Mouse (Mus musculus): ENCODE data around the gene Kif3a. TPM values are rescaled to one million over a fixed set of nuclear protein-coding genes. Genes with fewer than 3 reads are reported as not detected.

Gene Kif3a
- polyA plus RNA-seq, 1 experiment: 0.37 TPM

- TF ChIP-seq TAL1 (IDR thresholded peaks at IDR 0.05; ENCODE audit: low read length) (no peak), GATA1 (IDR thresholded peaks at IDR 0.05; ENCODE audit: low read length) (no peak)
- H3K36me3 ChIP-seq (ENCODE audit: control insufficient read depth): peaks cover 2% of the 10 kb centered on the region
- H3K27me3 ChIP-seq (ENCODE audit: control insufficient read depth): no peaks in the 10 kb centered on the region
- H3K4me3 ChIP-seq (replicated peaks): no peak overlapping the region
- no peaks in the 10 kb centered on the region for H3K9me3 ChIP-seq (ENCODE audit: control insufficient read depth, low read length)
- peaks cover 32% of the 10 kb centered on the region for H3K4me1 ChIP-seq (ENCODE audit: control insufficient read depth)
These were observed 38.4 kb downstream of the Kif3a start for GRCm38 (mm10) chr11:53605609-53606008.

GRCm38 (mm10) chr11:53609231-53609630 lies 42.1 kb downstream of the Kif3a start:
- Histone ChIP-seq H3K4me1 (ENCODE audit: control insufficient read depth) (peaks cover 42% of the 10 kb centered on the region), H3K4me3 (replicated peaks) (no peak overlapping the region), H3K36me3 (ENCODE audit: control insufficient read depth) (no peaks in the 10 kb centered on the region), H3K27me3 (ENCODE audit: control insufficient read depth) (no peaks in the 10 kb centered on the region), H3K9me3 (ENCODE audit: control insufficient read depth, low read length) (peaks cover 3% of the 10 kb centered on the region; the same call in 1 of the 2 replicates)
- no peak; the same call in 1 of the 2 replicates for TF ChIP-seq GATA1 (IDR thresholded peaks at IDR 0.05; ENCODE audit: low read length)
- no peak for TF ChIP-seq TAL1 (IDR thresholded peaks at IDR 0.05; ENCODE audit: low read length)

DNA sequence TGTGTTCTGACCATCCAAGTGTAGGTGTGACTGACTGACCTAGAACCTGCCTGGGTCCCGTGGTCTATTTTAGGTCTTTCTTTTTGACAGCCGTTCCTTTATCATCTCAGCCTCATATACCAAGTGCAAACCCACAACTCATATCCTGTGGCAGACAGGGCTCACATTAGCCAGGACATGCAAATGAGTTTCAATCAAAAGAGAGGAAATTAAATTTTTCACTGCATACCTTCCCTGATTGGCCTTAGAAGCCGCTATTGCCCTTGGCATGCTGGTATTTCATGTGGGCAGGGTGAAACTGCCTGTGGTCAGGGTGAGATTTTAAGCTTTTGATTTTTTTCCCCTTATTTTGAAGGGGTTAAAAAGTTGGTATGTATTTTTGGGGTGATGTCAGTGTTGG lies 42.5 kb downstream of the Kif3a start:
- TF ChIP-seq GATA1 (IDR thresholded peaks at IDR 0.05; ENCODE audit: low read length) (no peak), TAL1 (IDR thresholded peaks at IDR 0.05; ENCODE audit: low read length) (no peak)
- Histone ChIP-seq H3K4me1 (ENCODE audit: control insufficient read depth) (peaks cover 47% of the 10 kb centered on the region), H3K4me3 (replicated peaks) (no peak overlapping the region), H3K9me3 (ENCODE audit: control insufficient read depth, low read length) (peaks cover 3% of the 10 kb centered on the region; the same call in 1 of the 2 replicates), H3K36me3 (ENCODE audit: control insufficient read depth) (no peaks in the 10 kb centered on the region), H3K27me3 (ENCODE audit: control insufficient read depth) (no peaks in the 10 kb centered on the region)

DNA sequence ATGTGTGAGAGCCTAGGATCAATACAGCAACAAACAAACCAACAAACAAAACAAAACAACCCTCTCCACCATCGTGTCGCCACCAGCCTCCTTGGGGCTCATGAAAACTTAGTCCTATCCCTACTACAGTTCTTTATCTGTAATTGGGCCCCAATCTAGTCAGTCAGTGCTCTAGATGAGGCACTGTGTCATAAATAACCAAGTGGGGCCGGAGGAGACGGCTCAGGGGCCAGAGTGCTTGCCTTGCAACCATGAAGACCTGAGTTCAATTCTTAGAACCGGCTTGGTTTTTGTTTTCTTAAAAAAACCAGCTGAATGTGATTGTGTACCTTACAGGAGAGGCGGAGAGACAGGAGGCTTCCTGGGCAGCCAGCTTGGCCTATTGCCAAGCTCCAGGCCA lies 48.0 kb downstream of the Kif3a start:
- Histone ChIP-seq H3K4me1 (ENCODE audit: control insufficient read depth) (peaks cover 64% of the 10 kb centered on the region), H3K27me3 (ENCODE audit: control insufficient read depth) (no peaks in the 10 kb centered on the region), H3K36me3 (ENCODE audit: control insufficient read depth) (no peaks in the 10 kb centered on the region), H3K9me3 (ENCODE audit: control insufficient read depth, low read length) (peaks cover 3% of the 10 kb centered on the region; the same call in 1 of the 2 replicates), H3K4me3 (replicated peaks) (no peak overlapping the region)
- TF ChIP-seq GATA1 (IDR thresholded peaks at IDR 0.05; ENCODE audit: low read length) (no peak), TAL1 (IDR thresholded peaks at IDR 0.05; ENCODE audit: low read length) (no peak)

- peaks cover 67% of the 10 kb centered on the region for H3K4me1 ChIP-seq (ENCODE audit: control insufficient read depth)
- H3K9me3 ChIP-seq (ENCODE audit: control insufficient read depth, low read length): peaks cover 3% of the 10 kb centered on the region; the same call in 1 of the 2 replicates
- no peaks in the 10 kb centered on the region for H3K36me3 ChIP-seq (ENCODE audit: control insufficient read depth)
- no peaks in the 10 kb centered on the region for H3K27me3 ChIP-seq (ENCODE audit: control insufficient read depth)
- no peak overlapping the region for H3K4me3 ChIP-seq (replicated peaks)
- TF ChIP-seq GATA1 (IDR thresholded peaks at IDR 0.05; ENCODE audit: low read length) (no peak), TAL1 (IDR thresholded peaks at IDR 0.05; ENCODE audit: low read length) (no peak)
These were observed 48.4 kb downstream of the Kif3a start for GRCm38 (mm10) chr11:53615575-53615974.

DNA sequence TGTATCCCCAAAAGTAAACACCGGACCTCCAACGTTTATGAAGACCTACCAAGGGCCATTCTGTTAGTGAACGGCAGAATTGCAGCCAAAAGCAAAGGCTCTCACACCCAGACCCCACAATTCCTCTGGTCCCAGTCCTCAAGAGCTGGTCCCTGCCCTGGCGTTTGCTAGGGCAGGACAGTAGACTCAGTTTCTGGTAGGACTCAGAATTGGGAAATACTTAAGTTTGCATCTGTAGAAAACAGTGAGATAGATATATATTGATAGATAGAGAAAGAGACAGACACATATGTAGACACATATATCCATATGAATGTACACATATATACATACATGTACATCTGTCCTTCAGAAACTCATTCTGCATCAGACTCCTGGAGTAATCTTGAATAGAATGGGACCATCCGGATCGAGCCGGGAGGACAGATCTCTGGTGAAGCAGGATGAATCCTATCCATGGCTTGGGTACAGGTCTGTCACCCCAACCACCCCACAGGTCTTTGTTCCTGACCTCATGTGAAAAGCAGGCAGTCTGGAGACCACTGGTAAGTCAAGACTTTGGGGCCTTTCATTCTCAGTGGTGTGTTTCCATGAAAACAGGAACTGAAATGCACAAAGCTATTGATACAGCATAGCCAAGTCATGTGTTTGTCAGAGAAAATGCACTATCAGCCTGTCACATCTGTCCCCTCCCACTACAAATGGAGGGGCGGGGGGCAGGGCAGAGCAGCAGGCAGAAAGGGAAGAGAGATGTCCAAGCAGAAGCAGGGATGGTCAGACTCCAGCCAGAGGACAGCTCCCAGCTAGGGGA lies 49.8 kb downstream of the Kif3a start:
- Histone ChIP-seq H3K36me3 (ENCODE audit: control insufficient read depth) (no peaks in the 10 kb centered on the region), H3K4me1 (ENCODE audit: control insufficient read depth) (peaks cover 81% of the 10 kb centered on the region), H3K9me3 (ENCODE audit: control insufficient read depth, low read length) (no peaks in the 10 kb centered on the region), H3K4me3 (replicated peaks) (no peak overlapping the region), H3K27me3 (ENCODE audit: control insufficient read depth) (no peaks in the 10 kb centered on the region)
- TF ChIP-seq GATA1 (IDR thresholded peaks at IDR 0.05; ENCODE audit: low read length) (no peak), TAL1 (IDR thresholded peaks at IDR 0.05; ENCODE audit: low read length) (no peak)

- Histone ChIP-seq H3K36me3 (ENCODE audit: control insufficient read depth) (no peaks in the 10 kb centered on the region), H3K4me1 (ENCODE audit: control insufficient read depth) (peaks cover 86% of the 10 kb centered on the region)
These were observed 50.5 kb downstream of the Kif3a start for GRCm38 (mm10) chr11:53617562-53618109.

DNA sequence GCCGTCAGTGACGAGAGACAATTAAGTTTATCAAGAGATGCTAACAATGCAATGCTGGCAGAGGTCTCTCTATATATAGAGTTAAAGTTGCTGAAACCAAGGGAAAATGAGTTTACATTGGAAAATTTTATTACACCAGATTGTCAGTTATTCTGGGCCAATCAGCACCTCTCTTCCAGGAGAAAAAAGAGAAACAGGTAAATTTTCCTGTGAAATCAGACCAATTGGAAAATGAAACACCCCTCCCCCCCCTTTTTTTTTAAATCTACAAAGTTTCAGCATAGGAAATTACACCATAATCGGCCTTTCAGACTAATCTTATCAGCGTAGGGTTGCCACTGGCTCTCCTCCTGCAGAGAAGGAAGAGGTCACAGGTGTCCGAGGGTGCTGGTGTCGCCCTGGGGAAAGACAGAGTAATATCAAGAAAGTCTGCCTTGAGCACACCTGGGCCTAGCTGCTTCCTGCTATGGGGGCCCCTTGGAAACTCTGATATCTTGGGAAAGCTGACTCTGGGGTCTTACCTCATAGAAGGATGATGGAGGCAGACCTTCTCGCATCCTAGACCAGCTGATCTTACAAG lies 51.5 kb downstream of the Kif3a start, which contains the start of gene Il4:
Gene Il4 (minus strand): TSS at position 51 of the 580 bp plus-strand sequence.
- H3K27me3 ChIP-seq (ENCODE audit: control insufficient read depth): no peaks in the 10 kb centered on the region
- peaks cover 2% of the 10 kb centered on the region for H3K9me3 ChIP-seq (ENCODE audit: control insufficient read depth, low read length)
- H3K4me3 ChIP-seq (replicated peaks): no peak within 1 kb of the TSS
- TF ChIP-seq GATA1 (IDR thresholded peaks at IDR 0.05; ENCODE audit: low read length): no peak
- no peak for TF ChIP-seq TAL1 (IDR thresholded peaks at IDR 0.05; ENCODE audit: low read length)
- H3K4me1 ChIP-seq (ENCODE audit: control insufficient read depth): peaks cover 82% of the 10 kb centered on the region
- H3K36me3 ChIP-seq (ENCODE audit: control insufficient read depth): no peaks in the 10 kb centered on the region; the same call in 1 of the 2 replicates

More at GRCm38 (mm10) chr11:53617562-53618109, 50.5 kb downstream of the Kif3a start:
- Histone ChIP-seq H3K4me3 (replicated peaks) (no peak overlapping the region), H3K27me3 (ENCODE audit: control insufficient read depth) (no peaks in the 10 kb centered on the region), H3K9me3 (ENCODE audit: control insufficient read depth, low read length) (no peaks in the 10 kb centered on the region)
- TF ChIP-seq TAL1 (IDR thresholded peaks at IDR 0.05; ENCODE audit: low read length): no peak
- no peak for TF ChIP-seq GATA1 (IDR thresholded peaks at IDR 0.05; ENCODE audit: low read length)

DNA sequence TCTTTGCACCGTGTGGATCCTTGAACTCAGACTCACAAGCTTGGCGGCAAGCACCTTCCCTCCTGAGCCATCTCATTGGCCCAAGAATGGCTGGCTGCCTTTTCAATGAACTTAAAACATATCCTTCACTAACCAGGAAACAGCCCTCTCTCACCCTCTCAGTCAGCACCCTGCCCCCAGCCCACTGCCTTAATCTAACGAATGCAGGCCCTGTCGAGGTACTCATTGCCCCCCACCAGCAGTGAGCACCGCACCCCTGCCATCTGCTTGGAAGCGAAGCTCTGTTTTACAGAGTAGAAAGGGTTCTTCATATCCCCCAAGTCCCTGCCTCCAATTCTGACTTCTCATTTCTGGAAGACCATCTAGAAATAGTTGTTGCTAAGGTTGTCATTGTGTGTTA lies 52.2 kb downstream of the Kif3a start:
- Histone ChIP-seq H3K27me3 (ENCODE audit: control insufficient read depth) (no peaks in the 10 kb centered on the region), H3K4me3 (replicated peaks) (no peak overlapping the region), H3K9me3 (ENCODE audit: control insufficient read depth, low read length) (peaks cover 7% of the 10 kb centered on the region), H3K4me1 (ENCODE audit: control insufficient read depth) (peaks cover 78% of the 10 kb centered on the region), H3K36me3 (ENCODE audit: control insufficient read depth) (no peaks in the 10 kb centered on the region; the same call in 1 of the 2 replicates)
- TF ChIP-seq GATA1 (IDR thresholded peaks at IDR 0.05; ENCODE audit: low read length) (no peak), TAL1 (IDR thresholded peaks at IDR 0.05; ENCODE audit: low read length) (no peak)
